Mouse (Mus musculus): ENCODE measurements around the gene Syt12.

DNA sequence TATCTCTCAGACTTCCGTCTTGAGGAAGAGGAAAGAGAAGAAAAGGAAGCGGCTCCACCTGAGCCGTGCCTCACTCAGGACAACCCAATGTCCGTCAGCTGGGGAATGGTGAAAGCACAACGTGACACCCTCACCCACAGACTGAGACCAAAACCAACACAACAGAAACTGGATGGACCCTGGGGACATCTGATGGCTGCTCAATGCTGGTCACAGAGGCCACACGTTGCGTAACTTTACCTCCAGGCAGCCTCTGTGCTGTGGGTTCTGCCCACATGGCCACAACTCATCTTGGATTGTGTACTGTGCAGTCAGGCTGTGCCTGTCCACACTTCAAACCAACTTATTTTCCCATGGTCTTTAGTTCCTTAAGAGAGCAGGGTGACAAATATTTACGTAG lies 15.3 kb downstream of the Syt12 start:
- TF ChIP-seq POLR2A (IDR thresholded peaks at IDR 0.05; ENCODE audit: borderline replicate concordance, extremely low read depth, low read depth, low read length) (no peak), CTCF (IDR thresholded peaks at IDR 0.05; ENCODE audit: insufficient read depth, low read length) (no peak)
